Mouse (Mus musculus) ES-CJ7 (cell line): Measurements from ENCODE around the gene Ccdc13.

Source experiments
- DNase-seq: peaks from one replicate; pipeline ENCODE4 v3.0.0; 2011; ENCODE audit warnings: low read depth, low spot score

Ccdc13 gene

GRCm38 (mm10) chr9:121807546-121807945 lies 31.7 kb downstream of the Ccdc13 start:
- no peak for DNase-seq

DNA sequence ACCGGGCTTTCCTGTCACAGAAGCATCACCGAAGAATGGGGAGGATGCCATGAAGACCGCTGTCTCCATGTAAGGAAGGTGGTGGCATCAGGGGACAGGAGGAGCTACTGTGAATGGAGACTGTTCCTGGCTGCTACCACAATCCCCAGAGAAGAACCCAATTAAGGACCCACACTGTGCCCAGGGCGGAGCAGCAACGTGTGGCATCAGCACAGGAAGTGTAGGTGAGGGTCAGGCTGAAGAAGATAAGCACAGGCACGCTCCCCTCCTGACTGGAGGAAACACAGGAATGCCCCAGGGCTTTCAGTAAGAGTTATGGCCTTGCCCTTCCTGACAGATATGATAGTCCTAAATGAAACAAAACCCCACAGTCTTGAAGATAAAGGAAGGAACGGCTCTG lies 36.5 kb downstream of the Ccdc13 start:
- DNase-seq = no peak

DNA sequence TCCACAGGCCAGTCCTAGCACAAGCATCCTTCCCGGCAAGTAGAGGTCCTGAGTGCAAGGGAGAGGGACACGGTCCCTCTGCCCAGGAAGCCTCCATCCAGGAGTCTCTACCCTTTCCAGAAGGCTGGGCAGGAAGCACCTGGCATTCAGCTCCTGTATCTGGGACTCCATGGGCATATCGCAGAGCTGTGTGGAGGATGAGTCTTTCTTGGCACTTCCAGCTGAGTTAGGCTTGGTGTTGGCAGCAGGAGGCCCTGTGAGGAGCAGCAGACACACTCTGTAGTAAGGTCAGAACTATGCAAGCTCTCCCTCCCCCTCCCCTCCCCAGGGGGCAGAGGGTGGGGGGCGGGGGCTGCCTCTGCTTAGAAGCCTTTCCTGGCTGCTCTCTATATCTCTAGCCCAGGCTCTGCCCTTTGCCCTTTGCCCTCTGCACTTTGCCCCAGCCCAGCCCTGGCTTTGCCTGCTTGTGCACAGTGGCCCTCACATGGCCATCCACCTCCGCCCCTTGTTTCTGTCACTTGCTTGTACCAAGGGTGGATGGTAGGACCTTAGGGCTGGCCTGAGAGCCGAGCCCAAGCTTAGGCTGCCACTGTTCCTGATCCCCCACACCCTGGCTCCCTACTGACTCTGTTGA lies 40.3 kb downstream of the Ccdc13 start:
- DNase-seq = no peak

- peak; percentile 36 for DNase-seq
Observed at GRCm38 (mm10) chr9:121797722-121798121, 41.5 kb downstream of the Ccdc13 start.

GRCm38 (mm10) chr9:121794972-121795539 lies 44.2 kb downstream of the Ccdc13 start:
- no peak for DNase-seq

DNA sequence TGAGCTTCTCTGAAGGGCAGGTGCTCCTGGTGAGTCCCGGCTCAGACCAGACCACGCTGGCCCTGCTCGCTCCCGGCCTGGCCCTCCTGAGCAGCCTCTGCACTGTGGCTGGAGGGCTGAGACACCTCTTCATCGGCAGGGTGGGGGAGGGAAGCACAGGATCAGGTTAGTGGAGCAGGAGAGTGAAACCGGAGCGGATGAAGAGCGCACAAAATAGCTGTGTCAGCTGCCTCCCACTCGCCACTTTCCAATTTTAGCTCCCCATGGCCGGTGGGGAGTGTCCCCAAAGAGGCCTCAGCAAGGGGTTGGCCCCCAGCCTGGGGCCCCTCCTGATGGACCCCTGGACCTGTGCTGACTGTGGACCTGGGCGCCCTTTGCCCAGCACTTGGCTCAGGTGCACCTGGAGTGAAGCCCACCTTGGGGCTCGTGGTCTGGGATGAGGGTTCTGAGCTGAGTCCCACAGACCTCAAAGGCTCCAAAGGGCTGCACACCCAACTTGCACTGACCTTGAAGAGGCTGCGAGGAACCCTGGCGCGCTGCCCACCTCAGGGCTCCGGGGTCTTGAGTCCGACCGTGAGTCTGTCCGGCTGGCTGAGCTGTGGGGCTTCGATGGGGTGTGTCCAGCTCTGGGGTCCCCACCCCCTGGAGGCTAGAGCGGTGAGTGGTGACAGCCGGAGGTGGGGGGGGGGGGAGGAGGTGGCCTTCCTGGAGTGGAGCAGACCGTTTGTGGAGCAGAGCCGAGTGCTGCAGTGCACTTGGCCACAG lies 47.3 kb downstream of the Ccdc13 start, which contains the start of gene Hhatl:
Hhatl (minus strand) TSS at position 751 of the 765 bp plus-strand sequence.
- no peak for DNase-seq

GRCm38 (mm10) chr9:121791206-121791605 lies 48.1 kb downstream of the Ccdc13 start:
- no peak for DNase-seq

DNA sequence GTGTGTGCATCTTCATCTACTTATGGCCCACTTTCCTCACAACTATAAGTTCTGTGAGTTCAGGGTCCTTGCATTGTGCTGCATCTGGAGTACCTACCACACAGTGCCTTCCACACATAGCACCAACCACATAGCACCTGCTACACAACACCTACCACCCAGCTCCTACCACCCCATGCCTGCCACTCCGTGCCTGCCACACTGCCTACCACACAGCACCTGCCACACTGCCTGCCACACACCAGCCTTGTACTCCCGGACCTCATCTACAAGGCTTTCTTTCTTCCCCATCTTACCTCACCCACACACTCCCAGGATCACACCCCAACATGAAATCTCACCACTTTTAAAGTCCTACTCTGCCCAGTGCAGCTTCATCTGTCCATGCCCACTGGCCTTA lies 52.9 kb downstream of the Ccdc13 start:
- DNase-seq = no peak

DNA sequence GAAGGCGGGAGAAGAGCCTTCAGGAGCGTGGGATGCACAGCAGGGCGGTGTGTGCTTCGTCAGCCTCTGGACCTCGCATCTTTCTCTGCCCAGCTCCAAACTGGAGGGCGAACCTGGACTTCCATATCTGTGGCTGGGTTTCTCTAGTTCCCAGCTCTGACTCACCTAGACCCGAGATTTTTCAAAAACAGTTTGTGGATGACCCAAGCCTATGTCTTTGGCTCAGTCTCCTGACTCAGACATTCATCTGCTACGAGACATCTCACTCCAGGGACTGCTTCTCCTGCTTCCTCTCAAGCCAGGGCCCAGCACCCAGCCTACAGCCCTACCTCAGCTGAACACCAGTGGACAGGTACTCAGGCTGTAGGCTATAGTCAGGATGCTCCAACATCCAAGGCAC lies 54.0 kb downstream of the Ccdc13 start:
- DNase-seq = no peak

- no peak for DNase-seq
Observed at GRCm38 (mm10) chr9:121784801-121785200, 54.5 kb downstream of the Ccdc13 start.

DNA sequence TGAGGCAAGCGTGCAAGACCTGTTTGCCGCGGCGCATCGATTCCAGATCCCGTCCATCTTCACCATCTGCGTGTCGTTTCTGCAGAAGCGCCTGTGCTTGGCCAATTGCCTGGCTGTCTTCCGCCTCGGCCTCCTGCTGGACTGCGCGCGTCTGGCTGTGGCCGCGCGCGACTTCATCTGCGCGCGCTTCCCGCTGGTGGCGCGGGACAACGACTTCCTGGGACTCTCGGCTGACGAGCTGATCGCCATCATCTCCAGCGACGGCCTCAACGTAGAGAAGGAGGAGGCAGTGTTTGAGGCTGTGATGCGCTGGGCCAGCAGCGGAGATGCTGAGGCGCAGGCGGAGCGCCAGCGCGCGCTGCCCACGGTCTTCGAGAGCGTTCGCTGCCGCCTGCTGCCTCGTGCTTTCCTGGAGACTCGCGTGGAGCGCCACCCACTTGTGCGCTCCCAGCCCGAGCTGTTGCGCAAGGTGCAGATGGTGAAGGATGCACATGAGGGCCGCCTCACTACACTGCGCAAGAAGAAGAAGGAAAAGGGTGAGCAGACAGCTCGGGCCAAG lies 61.1 kb downstream of the Ccdc13 start:
- peak; percentile 42 for DNase-seq

DNA sequence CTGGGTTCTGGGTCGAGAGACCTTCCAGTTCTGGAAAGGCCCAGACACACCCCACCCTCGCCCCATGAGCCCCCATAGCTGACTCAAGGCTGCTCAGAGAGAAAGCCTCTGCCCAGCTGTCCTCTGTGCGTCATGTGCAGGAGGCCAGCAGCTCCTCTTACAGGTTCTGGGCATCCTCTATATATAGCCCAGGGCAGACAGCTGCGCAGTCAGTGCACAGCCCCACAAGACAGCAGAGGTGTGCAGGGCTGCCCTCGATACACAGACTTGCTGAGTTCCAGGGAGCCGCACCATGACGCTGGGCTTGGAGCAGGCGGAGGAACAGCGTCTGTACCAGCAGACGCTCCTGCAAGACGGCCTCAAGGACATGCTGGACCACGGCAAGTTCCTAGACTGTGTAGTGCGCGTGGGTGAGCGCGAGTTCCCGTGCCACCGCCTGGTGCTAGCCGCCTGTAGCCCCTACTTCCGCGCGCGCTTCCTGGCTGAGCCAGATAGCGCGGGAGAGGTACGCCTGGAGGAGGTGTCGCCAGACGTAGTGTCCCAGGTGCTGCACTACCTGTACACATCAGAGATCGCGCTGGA lies 61.7 kb downstream of the Ccdc13 start, which contains the start of gene Klhl40:
Klhl40 (plus strand) TSS at position 124 of the 582 bp plus-strand sequence.
- DNase-seq = no peak

- no peak for DNase-seq
Observed at GRCm38 (mm10) chr9:121776511-121776910, 62.8 kb downstream of the Ccdc13 start.

- DNase-seq = no peak
Observed at GRCm38 (mm10) chr9:121775951-121776350, 63.3 kb downstream of the Ccdc13 start.

- DNase-seq = no peak
Observed at GRCm38 (mm10) chr9:121772412-121772811, 66.8 kb downstream of the Ccdc13 start.

DNA sequence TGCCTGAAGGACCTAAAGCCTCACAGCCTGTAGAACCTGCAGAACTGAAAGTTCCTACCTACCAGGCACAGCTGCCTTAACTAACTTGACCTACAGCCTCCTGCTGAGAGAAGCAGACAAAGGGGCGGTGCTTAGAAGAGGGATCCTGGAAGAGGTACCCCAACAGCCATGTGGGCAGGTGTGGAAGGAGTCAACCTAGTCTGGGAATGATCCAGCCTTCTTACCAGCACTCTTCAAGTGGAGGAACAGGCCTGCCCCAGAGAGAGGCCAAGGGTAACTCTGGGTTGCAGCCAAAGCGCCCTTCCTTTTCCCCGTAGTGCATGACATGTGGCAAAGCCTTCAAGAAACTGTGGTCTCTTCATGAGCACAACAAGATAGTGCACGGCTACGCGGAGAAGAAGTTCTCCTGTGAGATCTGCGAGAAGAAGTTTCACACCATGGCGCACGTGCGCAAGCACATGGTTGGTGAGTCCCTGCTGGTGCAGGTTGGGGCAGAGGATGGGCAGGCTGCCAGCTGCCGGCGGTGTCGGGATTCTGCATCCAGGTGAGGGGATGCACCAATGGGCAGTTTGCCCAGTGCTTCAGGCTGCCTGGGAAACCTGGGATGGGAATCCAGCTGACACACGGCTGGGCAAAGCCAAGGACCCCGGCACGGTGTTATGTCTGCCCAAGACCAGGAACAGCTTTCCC lies 74.0 kb downstream of the Ccdc13 start:
- DNase-seq = no peak

DNA sequence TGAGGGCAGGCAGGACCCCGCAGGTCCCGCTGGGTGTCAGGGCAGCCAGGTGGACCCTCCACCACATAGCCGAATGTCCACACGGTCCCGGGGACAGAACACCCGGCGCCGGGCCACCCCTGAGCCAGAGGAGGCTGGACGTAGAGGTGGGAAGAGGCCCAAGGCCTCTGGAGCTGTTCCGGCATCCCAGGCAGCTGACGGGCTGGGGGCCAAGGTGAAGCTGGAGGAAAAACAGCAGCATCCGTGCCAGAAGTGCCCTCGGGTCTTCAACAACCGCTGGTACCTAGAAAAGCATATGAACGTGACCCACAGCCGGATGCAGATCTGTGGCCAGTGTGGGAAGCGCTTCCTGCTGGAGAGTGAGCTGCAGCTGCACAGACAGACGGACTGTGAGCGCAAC lies 75.5 kb downstream of the Ccdc13 start:
- no peak for DNase-seq

GRCm38 (mm10) chr9:121762761-121763160 lies 76.5 kb downstream of the Ccdc13 start:
- DNase-seq = peak; percentile 27

DNA sequence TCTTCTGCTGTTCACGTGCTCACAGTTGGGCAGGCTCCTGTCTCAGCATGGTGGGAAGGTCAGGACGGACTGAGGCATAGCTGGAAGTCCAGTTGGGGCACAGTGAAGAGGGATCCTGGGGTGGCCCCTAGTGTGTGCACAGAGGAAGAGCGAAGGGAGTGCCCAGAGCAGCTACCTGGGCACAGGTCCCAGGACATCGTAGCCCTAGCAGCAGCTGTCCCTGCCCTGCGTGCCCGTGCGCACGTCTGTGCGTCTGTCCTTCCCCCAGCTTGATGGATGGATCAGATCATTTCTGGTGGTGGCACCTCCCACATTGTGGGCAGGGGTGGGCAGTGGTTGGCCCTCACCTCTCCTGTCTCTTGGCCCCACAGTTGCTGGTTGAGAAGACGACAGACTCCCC lies 77.0 kb downstream of the Ccdc13 start:
- no peak for DNase-seq

DNA sequence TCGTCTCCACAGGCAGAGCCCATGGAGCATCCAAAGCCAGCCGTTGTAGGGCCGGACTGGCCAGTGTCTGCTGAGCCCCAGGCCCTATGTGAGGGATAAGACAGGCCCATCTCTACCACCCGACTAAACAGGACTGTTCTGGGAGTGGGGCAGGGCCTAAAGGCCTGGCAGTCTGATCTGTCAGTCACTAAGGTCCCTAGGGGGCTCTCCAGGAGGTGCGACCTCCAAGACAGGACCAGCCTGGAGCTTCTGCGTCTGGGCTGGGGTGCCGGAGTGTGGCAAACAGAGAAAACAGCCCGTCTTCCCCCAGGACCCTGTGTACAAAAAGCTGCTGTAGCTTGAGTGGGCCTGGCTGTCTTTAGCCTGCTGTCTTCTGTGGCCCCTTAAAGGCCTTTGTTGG lies 77.5 kb downstream of the Ccdc13 start:
- no peak for DNase-seq

DNA sequence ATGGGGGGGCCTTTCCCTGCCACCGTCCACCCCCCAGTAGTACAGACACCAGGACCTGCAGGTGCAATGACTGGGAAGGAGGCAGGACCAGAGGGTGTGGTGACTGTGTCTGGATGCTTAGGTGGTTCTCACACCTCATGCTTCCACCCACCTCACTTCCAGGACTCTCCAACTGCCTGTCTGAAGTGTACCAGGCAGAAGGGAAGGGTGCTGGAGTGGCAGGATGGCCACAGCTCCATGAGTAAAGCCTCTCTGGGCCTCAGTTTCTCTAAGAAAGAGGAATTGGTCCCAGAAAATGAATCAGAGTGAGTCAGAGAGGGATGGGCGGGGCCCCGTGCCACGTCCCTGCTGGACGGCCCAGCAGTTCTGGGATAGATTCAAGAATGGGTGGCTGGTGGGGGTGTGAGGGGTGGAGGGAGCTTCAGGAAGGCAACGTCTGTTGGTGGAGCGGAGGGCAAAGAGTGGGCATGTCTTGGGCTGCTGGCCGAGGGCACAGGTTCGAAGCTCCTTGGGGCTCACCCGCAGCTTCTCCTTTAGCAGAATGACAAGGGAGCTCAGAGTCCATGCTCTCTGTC lies 78.1 kb downstream of the Ccdc13 start:
- no peak for DNase-seq
